Mouse (Mus musculus) brain, embryonic 14.5 days (tissue): ENCODE measurements around the gene Gm17581.

Source experiments
- CTCF ChIP-seq: fragments of 200-500 bp; IDR thresholded peaks from 2 replicates; pipeline ENCODE4 v1.5.1; 2012; ENCODE audit warnings: inconsistent platforms, mild to moderate bottlenecking, moderate library complexity, borderline replicate concordance; ENCODE audit not compliant: insufficient read depth, insufficient read length; ENCODE audit errors: extremely low read depth
- POLR2A ChIP-seq: fragments of 200-500 bp; IDR thresholded peaks from 2 replicates; pipeline ENCODE4 v1.6.1; 2012; ENCODE audit warnings: mild to moderate bottlenecking, inconsistent platforms, borderline replicate concordance; ENCODE audit not compliant: poor library complexity, insufficient read depth, insufficient read length, severe bottlenecking; ENCODE audit errors: extremely low read depth

DNA sequence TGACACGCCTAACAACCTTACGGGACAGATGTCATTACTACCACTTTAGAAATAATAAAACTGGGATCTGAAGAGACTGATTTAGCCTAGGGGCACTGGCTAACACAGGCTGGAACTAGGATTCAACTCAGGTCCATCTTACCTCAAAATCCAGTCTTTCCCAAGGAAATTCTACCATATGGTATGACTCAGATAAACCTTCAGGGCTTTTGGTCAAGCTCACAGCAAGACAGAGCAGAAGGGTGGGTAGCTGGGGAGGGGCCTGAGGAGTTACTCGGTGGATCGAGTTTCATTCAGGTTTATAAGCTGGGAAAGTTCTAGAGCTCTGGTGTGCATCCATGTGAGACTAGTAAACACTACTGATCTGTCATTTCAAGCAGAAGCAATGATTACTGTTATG lies 46.5 kb downstream of the Gm17581 start:
- no peak for TF ChIP-seq POLR2A
- TF ChIP-seq CTCF, result no peak
